Mouse (Mus musculus): Measurements from ENCODE around the gene Papss2. TPM values are rescaled to one million over a fixed set of nuclear protein-coding genes. Genes with fewer than 3 reads are reported as not detected.

Papss2 gene
- polyA plus RNA-seq, 1 experiment from 2014 or later: 5.5 TPM

DNA sequence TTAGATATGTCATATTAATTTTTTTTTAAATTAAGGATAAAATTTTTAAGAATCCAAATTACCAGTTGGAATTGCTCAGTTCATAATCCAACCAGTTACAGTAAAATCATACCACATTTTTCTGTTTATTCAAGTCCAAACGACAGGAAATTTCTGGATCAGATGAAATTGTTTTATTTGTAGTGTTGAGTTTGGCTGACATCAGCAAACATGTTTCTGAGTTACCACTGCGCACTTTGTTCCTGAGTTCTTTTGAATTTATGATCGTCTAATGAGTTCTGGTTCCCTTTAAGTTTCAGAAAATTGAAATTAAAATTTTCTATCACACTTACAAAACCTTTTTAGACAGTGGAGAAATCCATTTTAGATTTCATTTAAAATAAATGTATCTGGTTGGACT, 50.8 kb downstream of the Papss2 start:
- no peak for ATAC-seq (replicated peaks; ENCODE audit: insufficient number of reproducible peaks, low FRiP score, low TSS enrichment, low read depth)
- WGBS: 89% methylated on average over 3 of the region's 3 CpGs

DNA sequence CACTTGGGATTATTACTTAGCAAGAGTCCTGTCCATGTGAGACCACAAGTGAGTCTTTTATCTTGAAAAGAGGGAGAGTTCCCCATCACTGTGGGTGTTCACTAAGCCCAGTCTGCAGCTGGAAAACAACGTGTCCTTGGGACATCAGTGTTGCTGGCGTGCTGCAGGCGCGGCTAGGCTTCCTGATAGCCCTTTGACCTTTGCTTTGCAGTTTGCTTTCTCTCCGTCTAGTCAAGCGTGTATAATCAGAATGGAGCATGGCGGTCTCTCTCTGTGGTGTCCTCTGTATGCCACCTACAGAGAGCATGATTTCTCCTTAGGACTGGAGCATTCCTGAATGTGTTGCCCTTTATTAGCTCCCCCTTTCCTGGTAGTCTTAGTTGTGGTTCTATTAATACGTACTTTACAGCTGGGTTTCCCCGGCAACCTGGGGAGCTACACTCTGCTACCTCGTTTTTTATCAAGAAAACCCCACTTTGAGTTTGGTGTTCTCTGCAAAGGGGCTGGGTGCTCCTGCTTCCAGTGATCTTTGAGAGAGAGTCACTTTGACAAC, 52.5 kb downstream of the Papss2 start:
- ATAC-seq (replicated peaks; ENCODE audit: insufficient number of reproducible peaks, low FRiP score, low TSS enrichment, low read depth): no peak
- WGBS: 30% methylated on average over 10 of the region's 10 CpGs

More for the DNA sequence above, 50.8 kb downstream of the Papss2 start:
- no peak for DNase-seq (ENCODE audit: low spot score)
- Histone ChIP-seq H3K27ac (replicated peaks; ENCODE audit: low read depth, low read length) (no peak overlapping the region), H3K4me2 (ENCODE audit: low read depth, low read length) (no peak overlapping the region), H3K9me3 (replicated peaks; ENCODE audit: control insufficient read depth, low read length) (no peaks in the 10 kb centered on the region; the same call in 1 of the 2 replicates), H3K27me3 (ENCODE audit: control insufficient read depth, insufficient read depth, low read length) (no peaks in the 10 kb centered on the region), H3K4me3 (ENCODE audit: low read depth, low read length) (no peak overlapping the region), H3K9ac (replicated peaks; ENCODE audit: low read length) (no peak overlapping the region), H3K4me1 (ENCODE audit: control insufficient read depth, insufficient read depth, low read length) (no peaks in the 10 kb centered on the region), H3K36me3 (replicated peaks; ENCODE audit: control insufficient read depth, insufficient read depth, low read depth, low read length) (no peaks in the 10 kb centered on the region)

DNA sequence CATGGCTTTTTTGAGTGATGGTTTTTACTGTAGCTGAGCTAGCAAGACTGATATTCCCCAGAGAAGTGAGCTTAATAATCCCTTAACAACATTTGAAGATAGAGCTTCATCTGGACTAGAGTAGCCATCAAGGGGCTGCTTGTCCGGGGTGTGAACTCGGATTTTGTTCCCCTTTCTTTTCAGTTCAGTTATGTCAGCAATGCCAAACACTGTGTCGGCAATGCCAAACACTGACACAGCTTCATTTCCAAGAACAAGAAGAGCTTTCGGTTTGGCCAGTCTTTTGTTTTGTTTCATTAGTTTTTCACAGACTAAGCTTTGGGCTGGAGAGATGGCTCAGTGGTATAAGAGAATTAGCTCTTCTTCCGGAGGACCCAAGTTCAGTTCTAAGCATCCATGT, 55.5 kb downstream of the Papss2 start:
- Histone ChIP-seq H3K9ac (replicated peaks; ENCODE audit: low read length) (no peak overlapping the region), H3K4me2 (ENCODE audit: low read depth, low read length) (no peak overlapping the region), H3K27ac (replicated peaks; ENCODE audit: low read depth, low read length) (no peak overlapping the region), H3K4me1 (ENCODE audit: control insufficient read depth, insufficient read depth, low read length) (no peaks in the 10 kb centered on the region), H3K4me3 (ENCODE audit: low read depth, low read length) (no peak overlapping the region), H3K36me3 (replicated peaks; ENCODE audit: control insufficient read depth, insufficient read depth, low read depth, low read length) (no peaks in the 10 kb centered on the region), H3K27me3 (ENCODE audit: control insufficient read depth, insufficient read depth, low read length) (no peaks in the 10 kb centered on the region), H3K9me3 (replicated peaks; ENCODE audit: control insufficient read depth, low read length) (no peaks in the 10 kb centered on the region)
- ATAC-seq (replicated peaks; ENCODE audit: insufficient number of reproducible peaks, low FRiP score, low TSS enrichment, low read depth) (no peak), DNase-seq (ENCODE audit: low spot score) (no peak)
- 92% methylated on average over 5 of the region's 5 CpGs for WGBS

More for the DNA sequence above, 52.5 kb downstream of the Papss2 start:
- no peaks in the 10 kb centered on the region for H3K4me1 ChIP-seq (ENCODE audit: control insufficient read depth, insufficient read depth, low read length)
- no peaks in the 10 kb centered on the region for H3K36me3 ChIP-seq (replicated peaks; ENCODE audit: control insufficient read depth, insufficient read depth, low read depth, low read length)
- no peak overlapping the region for H3K4me2 ChIP-seq (ENCODE audit: low read depth, low read length)
- H3K9ac ChIP-seq (replicated peaks; ENCODE audit: low read length): no peak overlapping the region
- H3K4me3 ChIP-seq (ENCODE audit: low read depth, low read length): no peak overlapping the region
- no peaks in the 10 kb centered on the region; the same call in 1 of the 2 replicates for H3K9me3 ChIP-seq (replicated peaks; ENCODE audit: control insufficient read depth, low read length)
- H3K27ac ChIP-seq (replicated peaks; ENCODE audit: low read depth, low read length): no peak overlapping the region
- DNase-seq (ENCODE audit: low spot score): no peak
- no peaks in the 10 kb centered on the region for H3K27me3 ChIP-seq (ENCODE audit: control insufficient read depth, insufficient read depth, low read length)

DNA sequence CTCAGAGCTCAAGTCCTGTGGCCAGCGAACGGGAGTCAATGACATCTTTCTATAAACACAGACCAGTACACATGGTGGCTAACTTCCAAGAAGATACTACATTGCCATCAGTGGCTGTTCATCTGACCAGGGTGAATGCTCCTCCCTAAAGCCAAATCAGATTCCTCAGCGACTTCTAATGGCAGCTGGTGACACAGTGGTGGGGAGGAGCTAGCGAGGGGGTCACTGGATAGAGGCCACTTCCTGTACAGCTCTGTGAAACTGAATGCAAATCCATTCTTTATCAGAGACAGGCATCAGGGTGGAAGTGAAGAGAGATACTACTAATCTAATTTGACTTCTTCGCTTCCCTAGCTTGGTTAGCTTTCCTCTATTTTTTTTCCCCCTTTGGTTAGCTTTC, 57.5 kb downstream of the Papss2 start:
- no peaks in the 10 kb centered on the region for H3K27me3 ChIP-seq (ENCODE audit: control insufficient read depth, insufficient read depth, low read length)
- H3K36me3 ChIP-seq (replicated peaks; ENCODE audit: control insufficient read depth, insufficient read depth, low read depth, low read length): no peaks in the 10 kb centered on the region
- H3K4me2 ChIP-seq (ENCODE audit: low read depth, low read length): no peak overlapping the region
- no peaks in the 10 kb centered on the region for H3K9me3 ChIP-seq (replicated peaks; ENCODE audit: control insufficient read depth, low read length)
- H3K4me3 ChIP-seq (ENCODE audit: low read depth, low read length): no peak overlapping the region
- H3K27ac ChIP-seq (replicated peaks; ENCODE audit: low read depth, low read length): no peak overlapping the region
- H3K4me1 ChIP-seq (ENCODE audit: control insufficient read depth, insufficient read depth, low read length): no peaks in the 10 kb centered on the region
- ATAC-seq (replicated peaks; ENCODE audit: insufficient number of reproducible peaks, low FRiP score, low TSS enrichment, low read depth) (no peak), DNase-seq (ENCODE audit: low spot score) (no peak)
- no peak overlapping the region for H3K9ac ChIP-seq (replicated peaks; ENCODE audit: low read length)
- WGBS: 86% methylated on average over 5 of the region's 5 CpGs

DNA sequence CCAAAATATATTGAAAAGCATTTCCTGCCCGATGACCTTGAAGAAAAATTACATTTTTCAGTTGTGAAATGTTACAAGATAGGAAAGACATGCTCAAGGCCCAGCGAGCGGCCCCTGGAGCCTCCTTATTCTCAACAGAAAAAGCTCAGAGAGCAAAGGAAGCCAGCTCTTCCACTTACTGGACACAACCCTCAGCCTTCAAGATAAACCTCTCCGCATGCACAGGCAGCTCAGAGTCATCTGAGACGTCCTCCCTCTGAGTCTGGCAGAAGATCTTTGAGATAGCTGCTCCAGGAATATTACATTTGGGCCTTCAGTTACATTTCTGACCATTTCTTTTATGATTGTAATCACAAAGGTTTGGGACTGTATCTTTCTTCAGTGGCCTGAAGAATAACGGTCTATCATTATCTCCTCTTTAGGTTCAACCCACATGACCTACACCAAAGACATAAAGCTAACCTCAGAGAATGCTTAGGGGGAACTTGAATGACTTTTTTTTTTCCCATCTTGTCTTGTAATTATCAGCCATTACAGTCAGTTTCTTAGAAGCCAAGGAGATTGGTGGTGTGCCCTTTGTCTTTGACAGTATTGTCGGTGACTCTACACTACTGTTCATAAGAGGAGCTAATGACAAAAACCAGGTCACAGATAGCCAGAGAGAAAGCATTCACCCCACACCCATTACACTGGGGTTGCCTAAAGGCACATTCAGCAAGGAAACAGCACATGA, 58.2 kb downstream of the Papss2 start:
- no peak overlapping the region for H3K9ac ChIP-seq (replicated peaks; ENCODE audit: low read length)
- H3K27me3 ChIP-seq (ENCODE audit: control insufficient read depth, insufficient read depth, low read length): no peaks in the 10 kb centered on the region
- H3K27ac ChIP-seq (replicated peaks; ENCODE audit: low read depth, low read length): no peak overlapping the region
- DNase-seq (ENCODE audit: low spot score) (no peak), ATAC-seq (replicated peaks; ENCODE audit: insufficient number of reproducible peaks, low FRiP score, low TSS enrichment, low read depth) (no peak)
- H3K36me3 ChIP-seq (replicated peaks; ENCODE audit: control insufficient read depth, insufficient read depth, low read depth, low read length): no peaks in the 10 kb centered on the region
- H3K4me1 ChIP-seq (ENCODE audit: control insufficient read depth, insufficient read depth, low read length): no peaks in the 10 kb centered on the region
- H3K9me3 ChIP-seq (replicated peaks; ENCODE audit: control insufficient read depth, low read length): no peaks in the 10 kb centered on the region
- WGBS: 92% methylated on average over 7 of the region's 7 CpGs
- no peak overlapping the region for H3K4me3 ChIP-seq (ENCODE audit: low read depth, low read length)
- H3K4me2 ChIP-seq (ENCODE audit: low read depth, low read length): no peak overlapping the region

DNA sequence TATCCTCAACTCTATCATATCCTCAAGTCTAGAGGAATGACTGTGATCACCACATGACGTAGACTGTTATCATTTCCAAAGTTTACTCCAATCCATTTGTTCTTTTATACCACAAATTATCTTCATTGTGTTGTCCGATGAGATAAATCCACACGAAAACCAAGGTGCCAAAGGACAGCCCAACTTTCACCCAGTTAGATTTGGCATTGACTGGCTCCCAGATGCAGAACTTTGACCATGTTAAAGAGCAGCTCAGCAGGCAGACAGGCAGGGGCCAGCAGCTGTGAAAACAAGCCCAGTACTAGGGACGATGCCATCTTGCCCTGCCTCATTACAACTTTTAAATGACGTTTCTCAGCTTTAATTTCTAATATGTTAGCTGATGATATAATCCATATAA, 63.8 kb downstream of the Papss2 start:
- no peaks in the 10 kb centered on the region for H3K36me3 ChIP-seq (replicated peaks; ENCODE audit: control insufficient read depth, insufficient read depth, low read depth, low read length)
- H3K9me3 ChIP-seq (replicated peaks; ENCODE audit: control insufficient read depth, low read length): no peaks in the 10 kb centered on the region
- no peak overlapping the region for H3K4me2 ChIP-seq (ENCODE audit: low read depth, low read length)
- no peak for ATAC-seq (replicated peaks; ENCODE audit: insufficient number of reproducible peaks, low FRiP score, low TSS enrichment, low read depth)
- WGBS: 73% methylated on average over 5 of the region's 5 CpGs
- H3K27ac ChIP-seq (replicated peaks; ENCODE audit: low read depth, low read length): no peak overlapping the region
- no peak overlapping the region for H3K9ac ChIP-seq (replicated peaks; ENCODE audit: low read length)
- no peaks in the 10 kb centered on the region for H3K4me1 ChIP-seq (ENCODE audit: control insufficient read depth, insufficient read depth, low read length)
- no peaks in the 10 kb centered on the region for H3K27me3 ChIP-seq (ENCODE audit: control insufficient read depth, insufficient read depth, low read length)
- H3K4me3 ChIP-seq (ENCODE audit: low read depth, low read length): no peak overlapping the region
- DNase-seq (ENCODE audit: low spot score): no peak

DNA sequence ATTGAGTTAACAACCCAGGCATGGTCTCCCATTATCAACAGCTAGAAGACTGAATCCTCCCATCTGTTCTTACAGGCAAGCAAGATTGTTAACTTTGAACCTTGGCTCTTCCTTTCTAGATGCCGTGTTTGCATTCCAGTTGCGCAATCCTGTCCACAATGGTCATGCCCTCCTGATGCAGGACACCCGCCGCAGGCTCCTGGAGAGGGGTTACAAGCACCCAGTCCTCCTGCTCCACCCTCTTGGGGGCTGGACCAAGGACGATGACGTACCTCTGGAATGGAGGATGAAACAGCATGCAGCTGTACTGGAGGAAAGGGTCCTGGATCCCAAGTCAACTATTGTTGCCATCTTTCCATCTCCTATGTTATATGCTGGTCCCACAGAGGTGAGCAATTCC, 67.3 kb downstream of the Papss2 start:
- Histone ChIP-seq H3K9me3 (replicated peaks; ENCODE audit: control insufficient read depth, low read length) (no peaks in the 10 kb centered on the region), H3K27ac (replicated peaks; ENCODE audit: low read depth, low read length) (no peak overlapping the region), H3K9ac (replicated peaks; ENCODE audit: low read length) (no peak overlapping the region), H3K4me3 (ENCODE audit: low read depth, low read length) (no peak overlapping the region), H3K27me3 (ENCODE audit: control insufficient read depth, insufficient read depth, low read length) (no peaks in the 10 kb centered on the region), H3K36me3 (replicated peaks; ENCODE audit: control insufficient read depth, insufficient read depth, low read depth, low read length) (no peaks in the 10 kb centered on the region), H3K4me2 (ENCODE audit: low read depth, low read length) (no peak overlapping the region), H3K4me1 (ENCODE audit: control insufficient read depth, insufficient read depth, low read length) (no peaks in the 10 kb centered on the region)
- 95% methylated on average over 6 of the region's 6 CpGs for WGBS
- no peak for ATAC-seq (replicated peaks; ENCODE audit: insufficient number of reproducible peaks, low FRiP score, low TSS enrichment, low read depth)
- no peak for DNase-seq (ENCODE audit: low spot score)

DNA sequence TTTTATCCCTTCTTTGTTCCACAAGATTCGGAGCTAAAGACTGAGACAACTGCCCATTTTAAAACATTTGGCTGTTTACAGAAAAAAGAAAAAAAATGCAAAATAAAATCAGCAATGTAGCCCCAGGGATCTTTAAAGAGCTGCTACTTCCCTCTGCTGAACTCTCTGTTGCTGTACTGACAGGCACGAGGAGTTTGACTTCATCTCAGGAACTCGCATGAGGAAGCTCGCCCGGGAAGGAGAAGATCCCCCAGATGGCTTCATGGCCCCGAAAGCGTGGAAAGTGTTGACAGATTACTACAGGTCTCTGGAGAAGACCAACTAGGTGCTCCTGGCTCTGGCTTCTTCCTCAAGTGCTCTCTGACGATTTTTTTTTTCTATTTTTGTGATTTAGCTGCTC, 69.7 kb downstream of the Papss2 start:
- no peaks in the 10 kb centered on the region for H3K4me1 ChIP-seq (ENCODE audit: control insufficient read depth, insufficient read depth, low read length)
- no peak for DNase-seq (ENCODE audit: low spot score)
- 89% methylated on average over 8 of the region's 8 CpGs for WGBS
- H3K9me3 ChIP-seq (replicated peaks; ENCODE audit: control insufficient read depth, low read length): no peaks in the 10 kb centered on the region
- H3K27me3 ChIP-seq (ENCODE audit: control insufficient read depth, insufficient read depth, low read length): no peaks in the 10 kb centered on the region
- no peak overlapping the region for H3K9ac ChIP-seq (replicated peaks; ENCODE audit: low read length)
- H3K27ac ChIP-seq (replicated peaks; ENCODE audit: low read depth, low read length): no peak overlapping the region
- no peaks in the 10 kb centered on the region for H3K36me3 ChIP-seq (replicated peaks; ENCODE audit: control insufficient read depth, insufficient read depth, low read depth, low read length)
- no peak for ATAC-seq (replicated peaks; ENCODE audit: insufficient number of reproducible peaks, low FRiP score, low TSS enrichment, low read depth)
- H3K4me3 ChIP-seq (ENCODE audit: low read depth, low read length): no peak overlapping the region
- H3K4me2 ChIP-seq (ENCODE audit: low read depth, low read length): no peak overlapping the region

Measured in embryonic facial prominence, embryonic 11.5 days (tissue).